Mouse (Mus musculus) embryonic facial prominence, embryonic 14.5 days (tissue): Measurements from ENCODE around the gene Kcnk16. TPM values are rescaled to one million over a fixed set of nuclear protein-coding genes. Genes with fewer than 3 reads are reported as not detected.

ENCODE experiments used
- ATAC-seq: fragments of 200-750 bp; cut with Nextera tagmentation; 2 replicates; pipeline ENCODE4 v1.8.0; 2017; ENCODE audit warnings: low read depth, moderate number of reproducible peaks, moderate TSS enrichment
- DNase-seq: peaks from one replicate; pipeline ENCODE4 v3.0.0-alpha.2; 2015; ENCODE audit warnings: low spot score
- H3K27ac ChIP-seq: fragments of 300-500 bp; sonication (generic); replicated peaks from 2 replicates; pipeline ENCODE4 v1.5.1; 2014; ENCODE audit warnings: low read depth, mild to moderate bottlenecking, low read length, moderate library complexity
- H3K27me3 ChIP-seq: fragments of 300-500 bp; sonication (generic); replicated peaks from 2 replicates; pipeline ENCODE4 v1.6.1; 2014; ENCODE audit warnings: low read length; ENCODE audit not compliant: control insufficient read depth, insufficient read depth
- H3K36me3 ChIP-seq: fragments of 300-500 bp; sonication (generic); 2 replicates; pipeline ENCODE4 v1.6.1; 2014; ENCODE audit warnings: low read length, mixed read lengths; ENCODE audit not compliant: control insufficient read depth, insufficient read depth
- H3K4me1 ChIP-seq: fragments of 300-500 bp; sonication (generic); 2 replicates; pipeline ENCODE4 v1.6.1; 2014; ENCODE audit warnings: antibody characterized with exemption, low read length; ENCODE audit not compliant: control insufficient read depth, insufficient read depth
- H3K4me2 ChIP-seq: fragments of 300-500 bp; sonication (generic); 2 replicates; pipeline ENCODE4 v1.6.1; 2014; ENCODE audit warnings: low read depth, mild to moderate bottlenecking, low read length, moderate library complexity, mixed read lengths
- H3K4me3 ChIP-seq: fragments of 300-500 bp; sonication (generic); 2 replicates; pipeline ENCODE4 v1.5.1; 2014; ENCODE audit warnings: low read depth, mild to moderate bottlenecking, low read length
- H3K9ac ChIP-seq: fragments of 300-500 bp; sonication (generic); 2 replicates; pipeline ENCODE4 v1.6.1; 2014; ENCODE audit warnings: low read depth, mild to moderate bottlenecking, low read length, moderate library complexity, mixed read lengths
- H3K9me3 ChIP-seq: fragments of 300-500 bp; sonication (generic); 2 replicates; pipeline ENCODE4 v1.6.1; 2016; ENCODE audit warnings: low read length; ENCODE audit not compliant: control insufficient read depth
- WGBS: fragments of 180-500 bp; shearing (Covaris S2); extraction: QIAGEN DNeasy Blood & Tissue Kit; methylation state at CpG from one replicate; pipeline ENCODE4 v1.1.7; 2014; 5-methylcytosine and 5-hydroxymethylcytosine counted together
- polyA plus RNA-seq: library from polyadenylated mRNA; unstranded; fragments of >200 nt; fragmentation: Nextera tagmentation; extraction: Ambion mirVana; gene quantifications from 2 replicates; pipeline ENCODE4 v1.2.1, GENCODE M21; 2014

The Kcnk16 gene
- polyA plus RNA-seq, 1 experiment from 2014 or later, result 0.47 TPM

DNA sequence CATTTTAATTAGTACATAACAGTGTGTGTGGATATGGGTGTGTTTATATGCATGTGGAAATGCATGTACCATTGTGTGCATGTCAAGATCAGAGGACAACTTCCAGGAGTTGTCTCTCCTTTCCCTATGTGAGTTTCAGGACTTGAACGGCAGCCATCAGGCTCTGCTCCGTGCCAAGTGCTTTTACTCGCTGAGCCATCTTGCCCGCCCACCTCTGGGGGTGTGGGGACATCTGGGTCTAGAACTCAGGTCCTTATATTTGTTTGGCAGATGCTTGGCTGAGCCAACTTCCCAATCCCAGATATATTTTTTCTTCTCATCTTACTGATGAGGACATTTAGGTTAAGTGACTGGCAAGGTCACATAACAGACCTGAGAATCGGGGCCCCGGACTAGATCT is 578 bp downstream of the Kcnk16 start:
- H3K36me3 ChIP-seq, result no peaks in the 10 kb centered on the region
- DNase-seq (no peak), ATAC-seq (no peak)
- no peak overlapping the region for H3K9ac ChIP-seq
- H3K27me3 ChIP-seq, result no peaks in the 10 kb centered on the region
- no peak overlapping the region for H3K4me3 ChIP-seq
- no peak overlapping the region for H3K4me2 ChIP-seq
- no peaks in the 10 kb centered on the region for H3K9me3 ChIP-seq
- H3K27ac ChIP-seq, result no peak overlapping the region
- 73% methylated on average over 6 of the region's 6 CpGs for WGBS
- H3K4me1 ChIP-seq, result no peaks in the 10 kb centered on the region

DNA sequence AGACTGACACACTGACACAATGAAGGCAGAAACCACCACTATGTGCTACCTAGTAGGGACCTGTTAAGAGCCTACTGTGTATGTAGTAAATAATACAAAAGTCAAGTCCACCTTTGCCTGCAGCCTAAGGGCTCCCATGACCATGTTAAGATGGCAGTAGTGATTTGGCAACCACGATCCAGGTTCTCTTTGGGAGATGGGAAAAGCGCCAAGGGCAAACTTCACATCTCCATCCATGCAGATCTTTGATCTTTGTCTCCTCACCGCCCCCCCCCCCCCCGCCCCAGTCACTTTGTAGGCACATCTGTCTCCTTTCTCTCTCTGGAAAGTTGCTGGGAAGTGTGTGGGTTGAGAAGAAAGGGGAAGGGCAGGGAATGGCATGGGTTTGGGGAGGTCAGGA is 6.7 kb downstream of the Kcnk16 start:
- no peak for ATAC-seq

DNA sequence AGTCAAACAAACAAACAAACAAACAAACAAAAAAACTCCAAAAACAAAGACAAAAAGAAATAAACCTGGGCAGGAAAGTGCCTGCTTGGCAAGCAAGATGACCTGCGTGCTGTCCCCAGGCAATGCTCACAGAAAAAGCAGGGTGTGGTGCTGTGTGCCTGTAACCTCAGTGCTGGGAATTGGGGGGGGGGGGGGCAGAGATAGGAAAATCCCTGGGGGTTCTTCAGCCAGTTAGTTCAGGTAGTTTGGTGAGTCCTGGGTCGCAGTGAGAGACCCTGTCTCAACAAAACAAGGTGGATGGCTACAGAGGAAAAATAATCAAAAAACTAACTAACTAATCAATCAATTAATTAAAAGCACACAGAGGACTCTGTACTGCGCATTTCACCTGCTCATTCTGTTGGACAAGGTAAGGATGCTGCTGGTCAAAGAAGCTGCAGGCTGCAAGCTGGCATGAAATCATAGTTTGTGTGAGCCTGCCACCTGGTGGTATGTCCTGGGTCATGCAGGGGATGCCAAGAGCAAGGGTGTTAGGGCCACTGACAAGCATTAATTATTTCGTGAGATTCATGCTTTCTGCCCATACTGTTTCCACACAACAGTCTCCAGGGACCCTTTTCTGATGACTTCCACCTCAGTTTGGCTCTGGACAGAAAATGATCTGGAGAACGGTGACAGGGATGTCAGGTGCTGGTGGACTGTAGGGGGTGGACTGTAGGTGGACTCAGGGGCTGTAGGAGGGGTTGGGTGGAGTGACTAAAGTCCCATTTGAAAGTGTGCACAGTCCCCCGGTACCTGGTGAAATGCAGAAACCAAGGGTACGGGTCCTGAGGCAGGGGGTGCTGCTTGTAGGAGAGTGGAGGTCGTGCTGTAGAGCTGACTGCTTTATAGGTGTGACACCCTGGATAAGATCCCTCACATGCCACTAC is 10.6 kb downstream of the Kcnk16 start:
- H3K9me3 ChIP-seq, result no peaks in the 10 kb centered on the region
- no peak overlapping the region for H3K4me2 ChIP-seq
- no peak overlapping the region for H3K27ac ChIP-seq
- no peak overlapping the region for H3K4me3 ChIP-seq
- no peak overlapping the region for H3K9ac ChIP-seq
- no peaks in the 10 kb centered on the region for H3K36me3 ChIP-seq
- H3K27me3 ChIP-seq, result no peaks in the 10 kb centered on the region
- DNase-seq (peak; percentile 65), ATAC-seq (peak; percentile 77)
- 49% methylated on average over 8 of the region's 8 CpGs for WGBS
- no peaks in the 10 kb centered on the region for H3K4me1 ChIP-seq

More for the DNA sequence above, 6.7 kb downstream of the Kcnk16 start:
- WGBS, result 75% methylated on average over 4 of the region's 4 CpGs
- no peaks in the 10 kb centered on the region for H3K4me1 ChIP-seq
- no peak overlapping the region for H3K27ac ChIP-seq
- no peak overlapping the region for H3K9ac ChIP-seq
- H3K4me2 ChIP-seq, result no peak overlapping the region
- H3K9me3 ChIP-seq, result no peaks in the 10 kb centered on the region
- no peak for DNase-seq
- H3K36me3 ChIP-seq, result no peaks in the 10 kb centered on the region
- H3K4me3 ChIP-seq, result no peak overlapping the region
- H3K27me3 ChIP-seq, result no peaks in the 10 kb centered on the region

DNA sequence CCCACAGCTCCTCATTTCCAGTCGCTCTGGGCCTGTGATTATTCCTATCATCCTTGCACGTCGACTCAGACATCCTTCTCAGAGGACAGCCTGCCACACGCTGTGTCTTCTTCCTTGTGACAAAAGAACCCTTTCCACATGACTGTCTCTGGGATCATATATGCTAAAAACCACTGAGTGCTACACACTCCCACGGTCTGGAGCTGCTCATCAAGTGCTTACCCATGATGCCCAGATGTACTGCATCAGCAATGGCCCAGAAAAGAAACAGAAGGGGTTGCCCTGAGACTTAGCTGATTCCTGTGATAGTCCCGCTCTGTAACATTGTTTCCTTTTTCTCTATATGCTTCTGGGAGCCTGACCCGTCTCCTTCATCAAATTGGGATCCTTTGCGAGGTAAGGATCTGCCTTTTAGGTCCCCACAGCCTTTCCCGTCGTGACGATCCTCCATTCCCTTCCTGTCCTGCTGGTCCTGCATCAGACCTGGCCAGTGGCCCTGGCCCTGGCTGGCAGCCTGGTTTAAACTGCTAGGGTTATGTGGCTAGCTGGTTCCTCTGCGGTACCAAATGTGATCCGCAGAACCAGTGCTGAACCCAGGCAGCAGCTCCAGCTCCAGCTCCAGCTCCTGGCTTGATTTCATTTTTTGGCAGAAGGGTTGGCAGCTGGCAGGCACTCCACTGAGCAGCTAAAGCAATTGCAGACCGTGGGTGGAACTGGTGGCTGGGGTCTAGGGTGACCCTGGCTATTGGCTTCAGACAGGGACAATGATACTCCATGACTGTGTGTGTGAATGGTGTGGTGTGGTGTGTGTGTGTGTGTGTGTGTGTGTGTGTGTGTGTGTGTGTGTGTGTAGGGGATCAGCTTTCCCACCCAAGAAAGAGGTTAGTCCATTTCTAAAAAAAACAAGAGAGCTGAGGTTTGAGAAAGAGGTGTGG is 18.5 kb downstream of the Kcnk16 start:
- H3K4me2 ChIP-seq, result no peak overlapping the region
- 69% methylated on average over 14 of the region's 14 CpGs for WGBS
- no peaks in the 10 kb centered on the region for H3K27me3 ChIP-seq
- H3K27ac ChIP-seq, result no peak overlapping the region
- H3K36me3 ChIP-seq, result no peaks in the 10 kb centered on the region
- H3K9me3 ChIP-seq, result no peaks in the 10 kb centered on the region
- no peak for DNase-seq
- no peak overlapping the region for H3K4me3 ChIP-seq
- ATAC-seq, result no peak
- H3K4me1 ChIP-seq, result no peaks in the 10 kb centered on the region
- no peak overlapping the region for H3K9ac ChIP-seq

DNA sequence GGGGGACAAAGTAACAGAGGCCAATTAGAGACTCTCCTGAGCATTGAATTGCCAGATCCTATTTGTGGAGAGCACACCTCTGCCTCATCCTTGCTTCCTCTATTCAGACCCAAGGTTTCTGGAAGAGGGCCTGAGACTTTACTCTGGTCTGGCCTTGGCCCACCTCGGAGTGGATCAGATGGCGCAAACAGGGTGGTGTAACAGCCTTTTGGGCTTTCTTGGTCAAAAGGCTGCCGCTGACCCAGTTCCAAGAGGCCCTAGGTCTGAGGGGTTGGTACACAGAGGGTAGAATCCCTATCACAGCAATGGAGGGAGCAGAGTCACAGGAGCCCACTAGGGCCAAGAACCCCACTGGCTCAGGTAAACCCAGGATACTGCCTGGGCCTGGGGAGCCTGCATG is 21.0 kb downstream of the Kcnk16 start:
- H3K27me3 ChIP-seq, result no peaks in the 10 kb centered on the region
- H3K9ac ChIP-seq, result no peak overlapping the region
- no peak overlapping the region for H3K27ac ChIP-seq
- no peak for DNase-seq
- H3K4me1 ChIP-seq, result no peaks in the 10 kb centered on the region
- WGBS, result 95% methylated on average over 3 of the region's 3 CpGs
- H3K4me2 ChIP-seq, result no peak overlapping the region
- H3K9me3 ChIP-seq, result no peaks in the 10 kb centered on the region
- ATAC-seq, result no peak
- no peak overlapping the region for H3K4me3 ChIP-seq
- no peaks in the 10 kb centered on the region for H3K36me3 ChIP-seq

DNA sequence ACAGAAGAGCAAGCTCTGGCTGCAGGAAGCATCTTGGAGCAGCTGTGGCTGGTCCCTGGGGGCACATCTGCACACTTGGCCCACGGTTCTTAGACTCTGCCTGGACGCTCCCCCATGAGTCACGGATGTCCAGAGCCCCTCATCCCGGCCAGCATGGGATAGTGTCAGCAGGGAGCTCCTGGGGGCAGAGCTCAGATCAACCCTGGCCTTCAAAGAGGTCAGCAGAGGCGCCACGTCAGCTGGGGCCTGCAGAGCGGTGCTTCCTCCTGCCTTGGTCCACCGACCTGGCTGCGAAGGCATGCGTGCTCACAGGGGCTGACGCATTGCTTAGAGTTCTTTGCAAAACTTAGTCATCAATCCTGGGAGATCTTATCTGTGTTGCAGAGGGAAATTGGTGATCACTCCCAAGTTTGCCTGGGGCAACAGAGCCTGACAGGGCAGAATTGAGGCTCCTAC is 22.2 kb downstream of the Kcnk16 start:
- Histone ChIP-seq H3K4me3 (no peak overlapping the region), H3K27ac (no peak overlapping the region), H3K4me2 (no peak overlapping the region), H3K27me3 (no peaks in the 10 kb centered on the region), H3K4me1 (no peaks in the 10 kb centered on the region), H3K36me3 (no peaks in the 10 kb centered on the region), H3K9ac (no peak overlapping the region), H3K9me3 (no peaks in the 10 kb centered on the region)
- no peak for DNase-seq
- 44% methylated on average over 11 of the region's 11 CpGs for WGBS
- no peak for ATAC-seq

DNA sequence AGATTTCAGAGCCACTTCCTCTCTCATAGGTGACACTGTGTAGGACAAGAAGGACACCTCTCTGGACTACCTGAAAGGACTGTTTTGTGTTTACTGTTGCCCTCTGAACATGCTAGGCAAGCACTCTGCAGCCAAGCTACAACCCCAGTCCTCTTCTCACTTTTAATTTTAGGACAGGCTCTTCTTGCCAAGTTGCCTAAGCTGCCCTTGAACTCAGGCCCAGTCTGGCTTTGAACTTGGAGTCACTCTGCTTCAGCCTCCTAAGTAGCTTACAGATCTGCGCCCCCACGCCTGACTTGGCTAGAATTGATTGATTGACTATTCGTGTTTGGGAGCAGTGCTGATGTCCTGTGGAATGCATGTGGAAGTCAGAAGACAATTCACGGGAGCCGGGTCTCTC is 23.1 kb downstream of the Kcnk16 start:
- Histone ChIP-seq H3K4me2 (no peak overlapping the region), H3K27me3 (no peaks in the 10 kb centered on the region), H3K36me3 (no peaks in the 10 kb centered on the region), H3K27ac (no peak overlapping the region), H3K4me3 (no peak overlapping the region), H3K9me3 (no peaks in the 10 kb centered on the region), H3K4me1 (no peaks in the 10 kb centered on the region), H3K9ac (no peak overlapping the region)
- WGBS, result 82% methylated on average over 5 of the region's 5 CpGs
- ATAC-seq (no peak), DNase-seq (no peak)

DNA sequence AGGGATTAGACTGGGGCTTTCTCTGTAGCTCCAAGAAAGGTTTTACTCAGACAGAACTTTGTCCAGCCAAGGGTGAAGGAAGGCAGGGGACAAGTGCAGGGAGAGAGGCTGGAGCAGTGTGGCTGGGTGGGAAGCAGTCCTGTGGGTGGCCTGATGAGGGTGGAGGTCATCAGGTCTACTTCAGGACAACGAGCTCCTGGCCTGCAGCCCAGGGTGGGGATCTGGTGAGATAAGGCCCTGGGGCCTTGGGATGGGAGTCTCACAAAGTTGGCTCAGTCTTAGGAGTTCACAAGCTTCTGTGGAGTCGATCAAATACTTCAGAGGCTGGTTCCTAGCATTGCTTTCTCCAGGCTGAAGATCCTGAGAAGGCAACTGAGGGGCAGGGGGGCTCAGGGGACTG is 23.7 kb downstream of the Kcnk16 start:
- H3K4me1 ChIP-seq, result no peaks in the 10 kb centered on the region
- no peak overlapping the region for H3K9ac ChIP-seq
- H3K36me3 ChIP-seq, result no peaks in the 10 kb centered on the region
- DNase-seq, result no peak
- H3K4me3 ChIP-seq, result no peak overlapping the region
- ATAC-seq, result no peak
- H3K9me3 ChIP-seq, result no peaks in the 10 kb centered on the region
- H3K27me3 ChIP-seq, result no peaks in the 10 kb centered on the region
- no peak overlapping the region for H3K4me2 ChIP-seq
- 67% methylated on average over 2 of the region's 2 CpGs for WGBS
- no peak overlapping the region for H3K27ac ChIP-seq
